Mouse (Mus musculus) ES-E14 (cell line): ENCODE data around the gene Mknk1.

Experiments
- CHD2 ChIP-seq: IDR thresholded peaks from 2 replicates; pipeline ENCODE4 v1.6.1; 2014; ENCODE audit warnings: mild to moderate bottlenecking, low read depth, low read length, inconsistent platforms
- ZC3H11A ChIP-seq: IDR thresholded peaks from 2 replicates; pipeline ENCODE4 v1.6.1; 2012; ENCODE audit warnings: low read depth, mild to moderate bottlenecking, inconsistent platforms, low read length, borderline replicate concordance
- ZNF384 ChIP-seq: IDR thresholded peaks from 2 replicates; pipeline ENCODE4 v1.6.1; 2012; ENCODE audit warnings: low read depth, low read length, inconsistent platforms

DNA sequence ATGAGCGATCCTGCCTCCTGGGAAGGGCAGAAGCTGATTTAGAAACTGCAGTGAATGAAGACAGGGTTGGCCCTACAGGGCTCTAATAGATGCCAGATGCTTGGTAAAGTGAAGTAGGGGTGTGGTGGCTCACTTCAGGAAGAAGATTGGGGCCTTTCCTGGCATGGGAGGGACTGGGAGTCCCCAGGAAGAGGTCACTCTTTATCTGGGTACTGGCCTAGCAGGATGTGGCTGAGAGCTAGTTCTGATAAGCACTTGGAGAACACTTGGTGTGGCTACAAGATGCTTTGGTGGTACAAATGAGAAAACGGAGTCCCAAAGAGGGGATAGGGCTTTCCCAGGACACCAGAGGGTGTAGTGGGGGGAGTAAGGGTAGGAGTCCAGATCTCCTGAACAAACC, 14.8 kb upstream of the Mknk1 start:
- TF ChIP-seq ZC3H11A, result no peak
- no peak for TF ChIP-seq CHD2
- TF ChIP-seq ZNF384, result no peak
